Mouse (Mus musculus) embryonic facial prominence, embryonic 12.5 days (tissue): Measurements from ENCODE around the gene Eefsec. TPM values are rescaled to one million over a fixed set of nuclear protein-coding genes. Genes with fewer than 3 reads are reported as not detected.

Experiments
- ATAC-seq: fragments of 200-750 bp; cut with Nextera tagmentation; 2 replicates; pipeline ENCODE4 v1.8.0; 2017; ENCODE audit not compliant: insufficient number of reproducible peaks, insufficient read depth, low FRiP score, low TSS enrichment
- H3K27ac ChIP-seq: fragments of 300-500 bp; sonication (generic); 2 replicates; pipeline ENCODE4 v1.5.1; 2016; ENCODE audit warnings: mild to moderate bottlenecking
- H3K27me3 ChIP-seq: fragments of 300-500 bp; sonication (generic); 2 replicates; pipeline ENCODE4 v1.6.1; 2016; ENCODE audit warnings: mild to moderate bottlenecking, moderate library complexity
- H3K36me3 ChIP-seq: fragments of 300-500 bp; sonication (generic); 2 replicates; pipeline ENCODE4 v1.6.1; 2016; ENCODE audit warnings: mild to moderate bottlenecking
- H3K4me1 ChIP-seq: fragments of 300-500 bp; sonication (generic); 2 replicates; pipeline ENCODE4 v1.6.1; 2016
- H3K4me2 ChIP-seq: fragments of 300-500 bp; sonication (generic); replicated peaks from 2 replicates; pipeline ENCODE4 v1.6.1; 2016; ENCODE audit warnings: mild to moderate bottlenecking, moderate library complexity
- H3K4me3 ChIP-seq: fragments of 300-500 bp; sonication (generic); 2 replicates; pipeline ENCODE4 v1.5.1; 2016; ENCODE audit warnings: mild to moderate bottlenecking
- H3K9ac ChIP-seq: fragments of 300-500 bp; sonication (generic); 2 replicates; pipeline ENCODE4 v1.6.1; 2016; ENCODE audit warnings: mild to moderate bottlenecking, moderate library complexity
- H3K9me3 ChIP-seq: fragments of 300-500 bp; sonication (generic); 2 replicates; pipeline ENCODE4 v1.6.1; 2016; ENCODE audit warnings: mild to moderate bottlenecking, moderate library complexity
- WGBS: fragments of 180-500 bp; shearing (Covaris S2); methylation state at CpG from one replicate; pipeline ENCODE4 v1.1.7; 2016; 5-methylcytosine and 5-hydroxymethylcytosine counted together
- polyA plus RNA-seq: library from polyadenylated mRNA; unstranded; fragments of >200 nt; fragmentation: Nextera tagmentation; extraction: Ambion mirVana; gene quantifications from 2 replicates; pipeline ENCODE4 v1.2.1, GENCODE M21; 2016

The Eefsec gene
- 37.2 and 38.1 TPM in 2 replicates for polyA plus RNA-seq

DNA sequence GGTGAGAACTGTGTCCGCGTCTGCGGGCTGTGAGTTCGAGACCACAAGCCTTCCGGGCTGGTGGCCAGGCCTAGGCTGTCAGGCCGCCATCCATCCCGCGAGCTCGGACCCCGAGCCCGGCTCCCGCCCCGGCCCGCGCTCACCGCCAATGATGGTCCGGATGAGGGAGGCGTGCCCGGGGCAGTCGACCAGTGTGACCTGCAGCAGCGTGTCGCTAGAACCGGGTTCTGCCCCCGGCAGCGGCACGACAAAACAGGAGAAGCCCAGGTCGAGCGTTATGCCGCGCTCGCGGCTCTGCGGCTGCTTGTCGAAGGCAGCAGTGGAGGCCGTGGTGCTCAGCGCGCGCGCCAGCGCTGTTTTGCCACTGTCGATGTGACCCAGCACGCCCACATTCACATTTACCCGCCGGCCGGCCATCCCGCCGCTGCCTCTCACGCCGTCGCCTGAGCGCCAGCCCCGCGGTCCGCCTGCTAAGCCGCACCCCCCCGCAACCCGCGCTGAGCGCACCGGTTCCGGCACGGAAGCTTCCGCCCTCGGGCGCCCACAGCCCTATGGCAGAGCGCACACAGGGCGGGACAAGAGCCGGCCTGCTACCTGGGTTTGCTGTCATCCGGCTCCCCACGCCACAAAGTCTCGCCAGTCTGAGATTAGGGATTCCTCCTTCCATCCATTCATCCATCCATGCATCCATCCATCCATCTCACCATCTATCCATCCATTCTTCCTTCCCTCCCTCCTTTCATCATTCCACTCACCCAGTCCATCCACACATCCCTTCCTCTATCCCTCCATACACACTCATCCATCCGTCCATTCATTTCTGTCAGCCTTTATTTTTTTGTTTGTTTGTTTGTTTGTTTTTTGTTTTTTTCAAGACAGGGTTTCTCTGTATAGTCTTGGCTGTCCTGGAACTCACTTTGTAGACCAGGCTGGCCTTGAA is at the start of gene Eefsec:
Gene Eefsec, minus strand, starts transcription at position 477 of the 940 bp plus-strand sequence.
- H3K27ac ChIP-seq = peak within 1 kb of the TSS; percentile 61; the same call in 1 of the 2 replicates
- peaks cover 16% of the 10 kb centered on the region for H3K4me1 ChIP-seq
- H3K4me3 ChIP-seq = peak within 1 kb of the TSS; percentile 69
- H3K36me3 ChIP-seq = no peaks in the 10 kb centered on the region
- ATAC-seq = peak; percentile 85
- H3K9ac ChIP-seq = peak within 1 kb of the TSS; percentile 73
- 0 out of 2 replicates have a peak, but pooled peaks cover 2% of the 10 kb centered on the region for H3K27me3 ChIP-seq
- H3K9me3 ChIP-seq = no peaks in the 10 kb centered on the region
- WGBS = 1% methylated on average over 72 of the region's 72 CpGs
- peak within 1 kb of the TSS; percentile 65 for H3K4me2 ChIP-seq

DNA sequence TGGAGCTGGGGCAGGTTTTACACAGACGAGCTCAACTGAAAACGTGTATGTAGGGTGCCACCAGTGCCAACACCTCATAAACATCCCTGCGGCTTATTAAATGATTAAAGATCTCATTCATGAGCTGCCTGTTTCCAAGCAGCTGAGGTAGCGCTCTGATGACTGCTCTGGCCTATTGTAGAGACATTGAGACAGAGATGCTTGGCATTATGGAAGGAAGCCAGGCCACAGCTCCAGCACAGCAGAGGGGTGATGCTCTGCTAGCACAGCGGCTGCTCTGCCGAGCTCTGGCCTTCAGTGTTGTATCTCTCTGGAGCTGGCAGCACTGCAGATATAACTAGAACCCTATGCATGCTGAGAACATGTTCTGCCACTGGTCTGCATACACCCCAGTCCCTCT is 47.4 kb upstream of the Eefsec start:
- no peak overlapping the region for H3K27ac ChIP-seq
- H3K4me1 ChIP-seq = no peaks in the 10 kb centered on the region
- no peaks in the 10 kb centered on the region for H3K9me3 ChIP-seq
- ATAC-seq = no peak
- H3K4me2 ChIP-seq = no peak overlapping the region
- H3K36me3 ChIP-seq = peaks cover 59% of the 10 kb centered on the region
- 90% methylated on average over 6 of the region's 6 CpGs for WGBS
- H3K4me3 ChIP-seq = no peak overlapping the region
- H3K9ac ChIP-seq = no peak overlapping the region
- H3K27me3 ChIP-seq = no peaks in the 10 kb centered on the region

DNA sequence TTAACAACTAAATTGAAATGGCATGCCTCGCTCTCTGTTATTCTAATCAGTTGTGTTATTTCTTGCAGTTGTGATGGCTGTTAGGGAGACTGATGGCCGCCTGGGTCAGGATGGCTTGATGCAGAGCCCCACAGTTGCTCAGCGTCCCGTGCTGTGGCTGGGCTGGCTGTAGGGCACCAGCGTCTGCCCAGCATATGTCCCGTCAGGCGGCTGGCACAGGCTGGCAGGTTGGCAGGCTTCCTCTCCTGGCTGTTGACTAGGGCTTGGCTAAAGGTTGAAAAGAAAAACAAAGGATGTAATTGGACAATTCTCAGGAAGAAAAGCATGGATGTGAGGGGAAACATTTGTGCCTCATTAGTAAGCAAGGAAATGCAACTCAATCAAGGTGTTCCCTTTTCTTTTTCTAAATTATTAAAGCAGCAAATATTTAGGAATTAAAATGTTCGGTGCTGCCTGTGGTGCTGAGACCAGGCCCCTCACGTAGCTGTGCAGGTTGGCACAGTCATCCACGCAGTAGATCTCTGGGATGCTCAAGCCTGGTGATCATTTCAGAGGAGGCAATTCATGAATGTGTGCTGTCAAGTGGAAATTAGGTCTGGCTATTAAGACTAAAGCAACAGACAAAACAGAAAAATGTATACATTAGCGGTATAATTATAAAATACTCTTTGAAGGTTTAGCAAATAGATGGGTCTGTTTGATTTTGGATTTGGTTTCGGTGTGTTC is 44.5 kb upstream of the Eefsec start:
- H3K4me3 ChIP-seq = no peak overlapping the region
- 90% methylated on average over 12 of the region's 12 CpGs for WGBS

DNA sequence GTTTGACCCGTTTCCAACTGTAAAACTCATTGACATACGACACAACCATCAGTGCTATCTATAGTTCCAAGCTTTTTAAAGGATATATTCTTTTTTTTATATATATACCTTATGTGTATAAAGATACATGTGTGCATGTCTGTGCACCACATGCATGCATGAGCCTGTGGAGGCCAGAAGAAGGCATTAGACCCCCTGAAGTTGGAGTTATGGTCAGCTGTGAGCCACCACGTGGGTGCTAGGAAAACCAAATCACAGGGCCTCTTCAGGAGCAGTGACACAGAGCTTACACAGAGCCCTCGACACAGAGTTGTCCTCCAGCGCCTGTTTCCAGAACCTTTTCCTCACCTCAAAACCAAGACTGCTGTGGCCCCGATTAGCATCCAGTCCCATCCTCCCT is 43.5 kb upstream of the Eefsec start:
- Histone ChIP-seq H3K27me3 (no peaks in the 10 kb centered on the region), H3K9me3 (no peaks in the 10 kb centered on the region), H3K4me1 (no peaks in the 10 kb centered on the region), H3K9ac (no peak overlapping the region), H3K27ac (no peak overlapping the region), H3K4me2 (no peak overlapping the region), H3K4me3 (no peak overlapping the region), H3K36me3 (peaks cover 68% of the 10 kb centered on the region)
- ATAC-seq = no peak
- WGBS = 89% methylated on average over 6 of the region's 6 CpGs

More for the DNA sequence above, 44.5 kb upstream of the Eefsec start:
- no peak overlapping the region for H3K27ac ChIP-seq
- peaks cover 60% of the 10 kb centered on the region for H3K36me3 ChIP-seq
- H3K4me1 ChIP-seq = no peaks in the 10 kb centered on the region
- no peak for ATAC-seq
- H3K4me2 ChIP-seq = no peak overlapping the region
- H3K9me3 ChIP-seq = no peaks in the 10 kb centered on the region
- no peaks in the 10 kb centered on the region for H3K27me3 ChIP-seq
- H3K9ac ChIP-seq = no peak overlapping the region

DNA sequence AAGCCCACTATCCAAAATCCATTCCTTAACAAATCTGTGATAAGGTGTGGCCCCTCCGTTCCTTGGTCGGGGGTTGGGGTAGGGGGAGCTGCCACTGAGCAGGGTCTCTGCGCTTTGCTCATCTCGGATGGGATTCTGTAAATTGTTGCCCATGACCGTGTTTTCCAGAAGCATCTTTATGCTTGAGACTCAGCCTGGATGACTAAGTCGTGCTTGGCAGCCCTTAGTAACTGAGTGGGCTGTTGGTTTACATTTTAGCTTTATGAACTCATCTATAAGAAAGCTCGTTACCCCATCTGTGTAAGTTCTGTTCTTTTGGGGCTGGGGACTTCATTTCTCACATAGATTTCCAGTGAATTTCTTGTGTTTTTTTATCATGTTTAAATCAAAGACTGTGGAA is 42.7 kb upstream of the Eefsec start:
- ATAC-seq = no peak
- H3K4me2 ChIP-seq = no peak overlapping the region
- 91% methylated on average over 7 of the region's 7 CpGs for WGBS
- peaks cover 73% of the 10 kb centered on the region for H3K36me3 ChIP-seq
- H3K27ac ChIP-seq = no peak overlapping the region
- H3K4me1 ChIP-seq = no peaks in the 10 kb centered on the region
- no peak overlapping the region for H3K4me3 ChIP-seq
- no peaks in the 10 kb centered on the region for H3K9me3 ChIP-seq
- H3K27me3 ChIP-seq = no peaks in the 10 kb centered on the region
- no peak overlapping the region for H3K9ac ChIP-seq

DNA sequence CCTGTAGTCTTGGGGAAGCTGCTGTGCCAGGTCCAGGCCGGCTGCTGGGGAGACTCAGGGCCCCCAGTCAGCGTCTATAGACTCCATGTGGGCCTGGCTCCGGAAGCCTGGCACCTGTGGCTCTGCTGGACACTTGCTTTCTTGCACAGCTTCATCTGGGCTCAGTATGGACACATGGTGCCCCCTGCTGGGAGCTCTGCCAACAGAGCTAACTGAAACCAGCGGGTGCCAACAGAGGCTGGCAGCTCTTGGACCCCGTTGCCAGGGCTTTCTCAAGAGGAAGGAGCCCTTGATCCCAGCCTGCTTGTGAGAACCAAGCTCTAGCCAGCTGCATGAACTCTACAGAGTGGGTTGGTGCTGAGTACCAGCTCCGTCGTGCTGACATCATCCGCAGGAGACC is 40.6 kb upstream of the Eefsec start:
- H3K36me3 ChIP-seq = peaks cover 74% of the 10 kb centered on the region
- no peak overlapping the region for H3K4me3 ChIP-seq
- no peak overlapping the region for H3K27ac ChIP-seq
- H3K27me3 ChIP-seq = no peaks in the 10 kb centered on the region
- H3K4me1 ChIP-seq = no peaks in the 10 kb centered on the region
- no peaks in the 10 kb centered on the region for H3K9me3 ChIP-seq
- ATAC-seq = no peak
- H3K9ac ChIP-seq = no peak overlapping the region
- 86% methylated on average over 8 of the region's 8 CpGs for WGBS
- H3K4me2 ChIP-seq = no peak overlapping the region

DNA sequence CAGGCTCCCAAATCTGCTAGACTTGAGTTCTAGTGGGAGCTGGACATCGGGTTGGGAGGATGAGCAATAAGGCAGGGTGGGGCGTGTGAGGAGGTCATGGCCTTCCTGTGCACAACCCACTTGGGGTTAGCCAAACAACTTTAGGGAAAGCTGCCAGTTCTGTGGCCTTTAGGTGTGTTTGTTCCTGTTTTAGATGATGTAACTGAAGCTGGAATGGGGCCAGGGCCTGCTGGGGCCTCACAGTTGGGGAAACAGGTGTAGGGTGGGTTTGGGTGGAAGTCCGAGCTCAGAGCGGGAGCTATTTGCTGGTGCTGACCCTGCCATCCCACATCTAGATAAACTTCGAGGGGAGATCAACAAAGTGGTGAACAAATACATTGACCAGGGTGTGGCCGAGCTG is 39.0 kb upstream of the Eefsec start:
- Histone ChIP-seq H3K9ac (no peak overlapping the region), H3K4me2 (no peak overlapping the region), H3K4me3 (no peak overlapping the region), H3K36me3 (peaks cover 82% of the 10 kb centered on the region), H3K27ac (no peak overlapping the region), H3K4me1 (no peaks in the 10 kb centered on the region), H3K9me3 (no peaks in the 10 kb centered on the region), H3K27me3 (no peaks in the 10 kb centered on the region)
- ATAC-seq = no peak
- 89% methylated on average over 6 of the region's 6 CpGs for WGBS

DNA sequence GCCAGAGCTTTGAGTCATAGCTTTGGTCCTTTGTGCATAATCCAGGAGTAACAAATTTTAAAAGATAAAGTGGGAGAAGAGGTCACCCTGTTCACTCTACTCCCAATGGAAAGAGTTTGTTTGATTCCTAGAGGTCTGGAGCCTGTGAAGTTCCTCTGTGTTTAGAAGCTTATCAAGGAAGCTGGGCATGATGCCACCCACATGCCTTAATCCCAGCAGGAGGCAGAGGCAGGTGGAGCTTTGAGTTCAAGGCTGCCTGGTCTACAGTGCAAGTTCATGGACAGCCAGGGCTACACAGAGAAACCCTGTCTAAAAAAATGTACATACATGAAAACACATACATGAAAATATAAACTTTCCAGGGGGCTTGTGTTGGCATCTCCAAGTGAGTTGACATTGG is 37.6 kb upstream of the Eefsec start:
- ATAC-seq = no peak
- no peaks in the 10 kb centered on the region for H3K4me1 ChIP-seq
- H3K27ac ChIP-seq = no peak overlapping the region
- H3K4me3 ChIP-seq = no peak overlapping the region
- no peak overlapping the region for H3K4me2 ChIP-seq
- no peak overlapping the region for H3K9ac ChIP-seq
- H3K36me3 ChIP-seq = peaks cover 89% of the 10 kb centered on the region
- H3K27me3 ChIP-seq = no peaks in the 10 kb centered on the region
- H3K9me3 ChIP-seq = no peaks in the 10 kb centered on the region

DNA sequence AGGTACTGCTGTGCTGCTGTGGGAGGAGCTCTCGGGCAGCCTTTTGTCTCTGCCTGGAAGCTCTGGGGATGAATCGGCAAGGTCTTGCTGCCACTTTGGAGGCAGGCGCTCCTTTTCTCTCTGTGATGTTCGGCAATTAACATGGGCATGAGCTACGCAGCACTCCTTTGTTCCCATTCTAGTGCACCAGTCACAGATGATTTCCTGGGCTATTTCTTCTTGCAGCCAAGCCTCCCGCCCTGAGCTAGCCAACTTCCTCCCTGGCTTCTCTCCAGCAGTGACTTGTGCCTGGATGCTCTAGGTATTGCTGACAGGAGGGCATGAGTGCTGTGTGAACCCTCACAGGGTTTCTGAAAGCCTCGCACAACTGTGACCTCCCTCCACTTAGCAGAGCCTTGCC is 36.8 kb upstream of the Eefsec start:
- Histone ChIP-seq H3K4me2 (no peak overlapping the region), H3K9me3 (no peaks in the 10 kb centered on the region), H3K36me3 (peaks cover 95% of the 10 kb centered on the region), H3K27me3 (no peaks in the 10 kb centered on the region), H3K4me3 (no peak overlapping the region), H3K4me1 (no peaks in the 10 kb centered on the region), H3K9ac (no peak overlapping the region), H3K27ac (no peak overlapping the region)
- 75% methylated on average over 7 of the region's 7 CpGs for WGBS
- no peak for ATAC-seq

DNA sequence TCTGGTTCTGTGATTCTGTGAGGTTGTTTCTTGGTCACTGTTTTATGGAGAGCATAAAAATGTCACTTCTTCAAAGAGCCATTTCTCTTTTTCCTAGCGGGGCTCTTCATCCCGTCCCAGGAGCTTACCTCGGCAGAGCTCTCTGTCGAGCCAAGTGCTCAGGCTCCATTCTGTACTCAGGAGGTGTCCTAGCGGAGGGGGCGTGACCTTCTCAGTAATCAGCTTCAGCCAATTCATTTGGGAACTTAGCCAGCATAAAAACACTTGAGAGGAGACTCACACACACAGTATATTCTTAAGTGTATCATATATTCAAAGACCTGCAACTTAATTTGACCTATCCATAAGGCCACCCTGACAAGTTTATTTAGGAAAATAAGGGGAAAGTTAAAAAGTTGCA is 34.1 kb upstream of the Eefsec start:
- Histone ChIP-seq H3K4me1 (no peaks in the 10 kb centered on the region), H3K4me2 (no peak overlapping the region), H3K9me3 (no peaks in the 10 kb centered on the region), H3K4me3 (no peak overlapping the region), H3K36me3 (peaks cover 88% of the 10 kb centered on the region), H3K9ac (no peak overlapping the region), H3K27me3 (no peaks in the 10 kb centered on the region), H3K27ac (no peak overlapping the region)
- ATAC-seq = no peak
- WGBS = 67% methylated on average over 6 of the region's 6 CpGs

DNA sequence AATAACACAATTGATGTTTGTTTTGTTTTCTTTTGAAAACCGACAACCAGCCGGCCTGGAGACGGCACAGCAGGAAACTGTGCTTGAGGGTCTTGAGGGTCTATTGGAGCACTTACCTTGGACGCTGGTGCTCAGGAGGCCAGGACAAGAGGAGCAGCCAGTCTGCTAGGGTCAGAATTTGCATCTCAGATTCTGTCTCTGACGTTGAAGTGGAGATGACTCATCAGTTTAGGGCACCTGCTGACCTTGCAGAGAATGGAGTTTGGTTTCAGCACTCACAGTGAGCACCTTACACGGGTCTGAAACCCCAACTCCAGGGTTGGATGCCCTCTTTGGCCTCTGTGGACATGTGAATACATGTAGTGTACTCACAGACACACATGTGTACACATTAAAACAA is 23.5 kb upstream of the Eefsec start:
- Histone ChIP-seq H3K4me2 (no peak overlapping the region), H3K27me3 (no peaks in the 10 kb centered on the region), H3K9me3 (no peaks in the 10 kb centered on the region), H3K4me3 (no peak overlapping the region), H3K9ac (no peak overlapping the region), H3K4me1 (peaks cover 10% of the 10 kb centered on the region), H3K27ac (no peak overlapping the region), H3K36me3 (peaks cover 69% of the 10 kb centered on the region)
- ATAC-seq = no peak
- WGBS = 74% methylated on average over 6 of the region's 6 CpGs
